Mouse (Mus musculus) bone marrow macrophage, adult 2 months (primary cell): ENCODE data around the gene Tspan2. TPM values are rescaled to one million over a fixed set of nuclear protein-coding genes. Genes with fewer than 3 reads are reported as not detected.

Source experiments
- H3K27ac ChIP-seq: 2 replicates; pipeline ENCODE4 v1.5.1; 2012; ENCODE audit warnings: low read depth, low read length; ENCODE audit not compliant: insufficient read depth
- H3K4me1 ChIP-seq: 2 replicates; pipeline ENCODE4 v1.6.1; 2012; ENCODE audit warnings: low read length; ENCODE audit not compliant: control insufficient read depth, insufficient read depth
- H3K4me3 ChIP-seq: 2 replicates; pipeline ENCODE4 v1.5.1; 2012; ENCODE audit warnings: mild to moderate bottlenecking, low read length, moderate library complexity; ENCODE audit not compliant: insufficient read depth
- CTCF ChIP-seq: IDR thresholded peaks from 2 replicates; pipeline ENCODE4 v1.5.1; 2012; ENCODE audit warnings: low read depth, mild to moderate bottlenecking, low read length, moderate library complexity
- POLR2A ChIP-seq: IDR thresholded peaks from 2 replicates; pipeline ENCODE4 v1.6.1; 2012; ENCODE audit warnings: mild to moderate bottlenecking, low read depth, low read length, borderline replicate concordance
- polyA plus RNA-seq: library from polyadenylated mRNA; stranded (reverse); fragments of >200 nt; gene quantifications from 2 replicates; pipeline ENCODE4 v1.2.4, GENCODE M21; 2012; ENCODE audit not compliant: missing spikeins, insufficient read depth, insufficient read length

Gene Tspan2
- polyA plus RNA-seq: not detected in 2 replicates

DNA sequence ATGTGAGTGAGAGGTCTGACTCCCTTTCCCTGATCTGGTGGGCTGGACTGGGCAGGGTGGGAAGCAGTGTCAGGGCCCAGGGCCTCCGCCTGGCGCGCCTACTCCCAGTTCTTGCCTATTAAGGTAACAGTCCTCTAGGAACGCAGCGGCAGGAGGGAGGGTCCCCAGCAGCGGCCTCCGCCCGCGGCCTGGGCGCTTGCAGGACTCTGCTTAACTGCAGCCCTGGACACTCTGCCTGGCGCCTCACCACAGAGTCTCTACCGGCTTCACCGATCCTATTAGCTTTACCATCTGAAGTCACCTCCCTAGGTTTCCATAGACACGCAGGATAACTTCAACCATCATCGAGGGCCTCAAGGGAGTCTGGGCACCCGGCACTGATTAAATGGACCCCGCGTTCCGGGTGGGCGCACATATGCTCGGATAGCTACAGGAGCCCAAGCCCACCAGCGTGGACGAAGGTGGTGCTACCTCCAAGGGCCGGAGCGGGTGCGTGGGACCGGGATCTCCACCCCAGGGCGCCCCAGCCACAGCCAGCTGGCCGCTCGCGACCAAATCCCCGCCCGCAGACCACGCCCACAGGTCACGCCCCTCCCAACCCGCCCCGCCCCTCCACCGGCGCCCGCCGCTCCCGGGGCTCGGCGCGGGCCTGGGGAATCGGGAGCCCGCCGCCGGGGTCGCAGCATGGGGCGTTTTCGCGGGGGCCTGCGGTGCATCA lies at the start of gene Tspan2:
TSS of gene Tspan2 (plus strand) at position 217 of the 718 bp plus-strand sequence.
- TF ChIP-seq POLR2A (no peak), CTCF (no peak)
- peak within 1 kb of the TSS; percentile 47 for H3K4me3 ChIP-seq
- no peak within 1 kb of the TSS for H3K27ac ChIP-seq
- H3K4me1 ChIP-seq: no peaks in the 10 kb centered on the region

DNA sequence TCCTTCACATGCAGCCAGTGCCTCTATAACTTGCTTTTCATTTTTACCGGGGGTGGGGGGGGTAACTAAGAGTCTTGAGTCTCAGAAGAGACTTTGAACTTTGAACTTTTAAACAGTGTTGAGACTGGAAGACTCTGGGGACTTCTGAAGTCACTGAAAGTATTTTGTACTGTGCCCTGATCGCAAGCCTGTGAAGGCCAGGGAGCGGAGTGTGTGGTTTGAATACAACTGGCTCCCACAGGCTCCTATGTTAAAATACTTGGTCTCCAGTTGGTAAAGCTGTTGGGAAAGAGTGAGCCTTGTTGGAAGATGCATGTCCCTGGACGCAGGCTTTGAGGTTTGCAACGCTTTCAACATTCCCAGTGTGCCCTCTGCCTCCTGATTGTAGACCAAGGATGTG lies 47.5 kb upstream of the Tspan2 start:
- H3K4me3 ChIP-seq: no peak overlapping the region
- H3K4me1 ChIP-seq: no peaks in the 10 kb centered on the region
- TF ChIP-seq POLR2A: no peak
- TF ChIP-seq CTCF: no peak
- H3K27ac ChIP-seq: no peak overlapping the region

DNA sequence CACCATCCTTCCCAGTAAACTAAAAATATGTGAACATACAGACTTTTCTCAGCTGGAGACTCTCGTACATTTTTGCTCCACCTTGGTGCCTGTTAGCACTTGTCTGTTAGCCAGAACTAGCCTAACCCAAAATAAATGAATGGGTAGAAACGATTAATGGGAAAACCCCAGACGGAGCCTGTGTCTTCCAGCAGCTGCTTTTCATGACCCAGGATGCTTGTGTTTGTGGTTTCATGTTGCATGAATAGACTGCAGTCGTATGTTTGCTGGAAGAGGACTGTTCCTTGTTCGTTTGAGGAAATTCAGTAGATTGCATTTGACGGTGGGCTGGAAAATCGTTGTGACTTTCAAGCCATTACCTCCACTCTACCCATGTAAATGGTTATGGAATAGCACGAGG lies 46.5 kb upstream of the Tspan2 start:
- no peak overlapping the region for H3K27ac ChIP-seq
- no peak overlapping the region for H3K4me3 ChIP-seq
- no peaks in the 10 kb centered on the region for H3K4me1 ChIP-seq
- TF ChIP-seq POLR2A: no peak
- TF ChIP-seq CTCF: no peak

DNA sequence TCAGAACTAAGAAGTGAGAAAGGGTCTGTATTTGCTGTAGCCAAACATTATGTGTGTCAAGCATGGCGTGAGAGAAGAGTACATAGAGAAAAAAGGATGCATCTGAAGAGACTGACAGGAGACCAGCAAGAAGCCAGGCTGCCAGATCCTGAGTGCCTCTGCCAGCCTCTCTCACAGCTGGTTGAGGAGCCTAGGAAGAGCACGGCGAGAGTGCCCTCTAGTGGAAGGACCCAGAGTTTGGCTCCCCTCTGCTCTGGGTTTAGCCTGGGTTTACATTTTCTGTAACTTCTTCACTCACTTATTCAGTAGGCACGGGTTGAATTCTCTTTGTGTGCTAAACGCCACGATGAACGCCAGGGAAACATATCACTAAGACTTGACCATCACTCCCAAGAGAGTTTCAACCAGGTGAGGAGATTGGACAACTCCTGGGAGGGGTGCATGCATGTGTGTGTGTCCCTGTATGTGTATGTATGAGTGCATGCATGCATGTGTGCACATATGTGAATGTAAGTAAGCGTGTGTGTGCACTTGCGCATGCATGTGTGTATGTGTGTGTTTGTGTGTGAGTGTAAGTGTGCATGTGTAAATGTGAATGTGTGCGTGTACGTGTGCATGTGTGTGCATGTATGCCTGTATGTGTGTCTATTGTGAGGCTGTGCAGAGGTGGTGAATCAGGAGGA lies 42.4 kb upstream of the Tspan2 start:
- no peak overlapping the region for H3K4me3 ChIP-seq
- H3K4me1 ChIP-seq: no peaks in the 10 kb centered on the region
- H3K27ac ChIP-seq: no peak overlapping the region
- peak; percentile 31; the same call in 1 of the 2 replicates for TF ChIP-seq CTCF
- no peak for TF ChIP-seq POLR2A

DNA sequence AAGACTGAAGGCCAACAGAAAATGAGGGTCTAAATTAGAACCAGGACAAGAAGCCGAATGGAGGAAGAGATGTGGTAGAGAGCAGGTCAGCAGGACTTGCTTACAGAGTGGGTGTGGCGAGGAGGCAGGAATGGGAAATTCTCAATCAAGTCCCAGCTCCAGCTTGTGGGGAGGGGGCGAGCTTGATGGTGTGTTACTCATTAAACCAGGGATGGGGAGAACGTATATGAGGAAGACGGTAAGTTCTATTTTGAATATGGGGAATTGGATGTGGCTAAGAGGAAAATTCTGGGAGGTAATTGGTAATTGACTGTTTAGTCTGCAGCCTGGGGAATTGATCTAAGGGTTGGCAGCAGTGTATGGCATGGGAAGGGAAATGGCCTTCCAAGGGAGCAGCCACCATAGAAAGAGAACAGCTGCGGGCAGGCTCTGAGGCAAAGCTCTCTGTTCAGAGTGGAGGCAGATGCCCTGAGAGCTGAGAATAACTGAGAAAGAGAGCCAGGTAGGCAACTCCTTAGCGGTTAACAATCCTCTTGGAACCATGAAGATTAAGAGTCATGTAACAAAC lies 41.5 kb upstream of the Tspan2 start:
- H3K27ac ChIP-seq: no peak overlapping the region
- H3K4me1 ChIP-seq: no peaks in the 10 kb centered on the region
- no peak overlapping the region for H3K4me3 ChIP-seq
- no peak for TF ChIP-seq POLR2A
- no peak for TF ChIP-seq CTCF

DNA sequence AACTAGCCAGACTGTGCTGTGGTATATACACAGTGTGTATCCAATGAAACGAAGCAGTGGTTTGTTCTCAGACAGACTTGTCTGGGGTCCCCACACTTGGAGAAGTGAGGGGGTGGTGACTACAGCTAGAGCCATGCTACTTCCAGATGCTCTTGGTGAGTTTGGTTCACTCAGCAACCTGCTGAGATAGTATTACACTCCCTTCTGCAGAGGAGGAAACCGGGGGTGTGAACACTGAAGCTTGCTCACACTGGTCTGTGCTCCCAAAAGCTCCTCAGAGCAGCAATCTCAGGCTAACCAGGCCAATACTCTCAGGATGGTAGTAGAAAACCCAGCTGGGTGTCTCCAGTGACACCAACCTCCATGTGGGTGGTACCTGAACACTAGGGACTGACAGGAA lies 36.2 kb upstream of the Tspan2 start:
- TF ChIP-seq POLR2A (no peak), CTCF (no peak)
- Histone ChIP-seq H3K27ac (no peak overlapping the region), H3K4me1 (no peaks in the 10 kb centered on the region), H3K4me3 (no peak overlapping the region)

DNA sequence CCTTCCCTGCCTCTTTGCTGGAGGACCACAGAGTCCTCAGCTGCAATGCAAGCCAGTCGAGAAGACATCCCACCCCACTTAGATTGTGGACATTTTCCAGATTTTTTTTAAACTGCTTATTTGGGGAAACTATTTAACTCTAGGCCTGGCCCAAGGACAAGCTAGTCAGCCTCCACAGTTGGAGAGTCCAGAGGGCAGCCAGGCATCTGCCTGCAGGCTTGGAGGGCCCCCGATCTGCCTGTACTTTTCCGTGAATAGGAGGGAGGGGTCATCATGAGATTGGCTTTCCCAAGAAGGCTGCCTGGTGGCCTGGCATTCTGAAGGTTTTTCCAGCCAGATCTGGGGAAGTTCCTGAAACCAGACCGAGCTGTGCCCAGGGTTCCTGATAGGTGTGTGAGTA lies 33.0 kb upstream of the Tspan2 start:
- H3K4me1 ChIP-seq: no peaks in the 10 kb centered on the region
- TF ChIP-seq CTCF (no peak), POLR2A (no peak)
- H3K4me3 ChIP-seq: no peak overlapping the region
- no peak overlapping the region for H3K27ac ChIP-seq

DNA sequence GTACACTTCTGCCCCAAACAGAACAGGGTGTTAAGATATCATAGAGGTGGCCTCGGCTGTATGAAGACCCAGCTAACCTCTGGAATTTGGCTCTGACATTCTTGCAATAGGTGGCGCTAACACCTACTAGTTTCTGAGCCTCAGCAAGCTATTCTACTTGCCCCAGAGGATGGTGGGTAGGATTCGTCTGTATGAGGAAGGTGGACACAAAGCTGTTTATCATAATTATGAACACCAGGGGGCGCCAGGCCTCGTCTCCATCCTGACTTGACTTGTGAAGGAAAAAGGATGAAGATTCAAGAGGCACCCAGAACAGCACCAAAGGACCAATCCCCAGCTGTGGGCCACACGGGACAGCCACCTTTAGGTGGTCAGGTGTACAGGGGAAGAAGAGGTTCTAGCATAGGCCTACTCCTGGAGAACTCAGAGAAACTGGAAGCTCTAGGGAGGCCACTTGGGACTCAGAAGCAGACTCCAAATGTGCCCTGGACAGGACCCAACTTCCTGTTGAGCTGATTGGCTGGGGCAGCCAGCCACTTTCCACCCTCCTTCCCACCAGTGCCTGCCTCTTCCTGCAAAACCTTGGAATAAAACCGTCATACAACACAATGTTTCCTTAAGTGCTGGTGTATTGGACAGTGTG lies 32.3 kb upstream of the Tspan2 start:
- Histone ChIP-seq H3K27ac (no peak overlapping the region), H3K4me3 (no peak overlapping the region), H3K4me1 (no peaks in the 10 kb centered on the region)
- no peak for TF ChIP-seq POLR2A
- TF ChIP-seq CTCF: peak; percentile 65; the same call in 1 of the 2 replicates

DNA sequence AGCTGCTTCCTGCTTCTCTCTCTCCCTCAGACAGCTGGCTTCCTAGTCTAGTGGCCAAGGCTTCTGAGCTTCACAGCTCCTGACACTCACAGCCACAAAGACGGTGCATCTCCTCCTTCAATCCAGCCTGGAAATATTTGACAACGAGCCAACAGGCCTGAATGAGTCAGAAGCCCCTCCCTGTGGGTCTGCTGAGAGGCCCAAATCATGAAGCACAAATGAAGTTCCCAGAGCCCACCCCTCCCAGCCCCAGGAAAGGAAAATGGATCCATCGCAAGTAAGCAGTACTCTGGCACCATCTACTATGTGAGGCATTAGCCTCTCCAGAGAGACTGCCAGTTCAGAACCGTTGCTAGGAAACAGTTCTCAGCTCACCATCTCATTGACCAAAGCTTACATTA lies 30.3 kb upstream of the Tspan2 start:
- no peak for TF ChIP-seq POLR2A
- TF ChIP-seq CTCF: no peak
- Histone ChIP-seq H3K27ac (no peak overlapping the region), H3K4me3 (no peak overlapping the region), H3K4me1 (no peaks in the 10 kb centered on the region)

DNA sequence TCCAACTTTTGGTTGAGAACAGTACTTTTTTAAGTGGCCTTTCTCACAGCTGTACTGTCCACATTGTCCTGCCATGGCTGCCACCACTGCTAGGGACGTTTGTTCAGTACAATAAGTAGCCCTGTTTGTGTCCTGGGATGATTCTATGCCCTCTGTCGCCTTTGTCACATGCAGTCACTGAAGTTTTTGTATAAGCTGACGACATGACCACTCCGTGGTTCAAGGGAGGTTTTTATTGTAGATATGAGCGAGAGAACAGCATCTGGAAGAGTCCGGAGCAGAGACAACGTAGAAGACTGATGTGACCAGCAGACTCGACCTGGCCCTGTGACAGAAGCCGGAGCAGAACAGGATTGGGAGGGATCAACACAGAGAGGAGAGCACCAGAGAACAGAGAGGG lies 25.7 kb upstream of the Tspan2 start:
- H3K4me1 ChIP-seq: no peaks in the 10 kb centered on the region
- H3K27ac ChIP-seq: no peak overlapping the region
- H3K4me3 ChIP-seq: no peak overlapping the region
- TF ChIP-seq POLR2A (no peak), CTCF (no peak)
